Mouse (Mus musculus) G1E (cell line): ENCODE results near the gene Tut4.

ENCODE experiments used
- CTCF ChIP-seq: IDR thresholded peaks from 2 replicates; pipeline ENCODE4 v1.5.1; 2012; ENCODE audit warnings: low read depth, low read length, inconsistent platforms, mixed read lengths
- GATA1 ChIP-seq: IDR thresholded peaks from 2 replicates; pipeline ENCODE4 v1.6.1; 2012; ENCODE audit warnings: borderline replicate concordance, low read length, inconsistent platforms, mixed read lengths
- POLR2AphosphoS5 ChIP-seq: IDR thresholded peaks from 2 replicates; pipeline ENCODE4 v1.6.1; 2012; ENCODE audit warnings: low read depth, low read length, inconsistent platforms; ENCODE audit not compliant: insufficient replicate concordance
- TAL1 ChIP-seq: conservative IDR thresholded peaks from 2 replicates; pipeline ENCODE4 v1.6.1; 2012; ENCODE audit warnings: low read depth, low read length, inconsistent platforms, mixed read lengths

GRCm38 (mm10) chr4:108460156-108460923 lies 1.1 kb downstream of the Tut4 start:
- TF ChIP-seq TAL1 (no peak), CTCF (no peak), GATA1 (no peak), POLR2AphosphoS5 (no peak)
